Mouse (Mus musculus): ENCODE measurements around the gene Dusp10.

DNA sequence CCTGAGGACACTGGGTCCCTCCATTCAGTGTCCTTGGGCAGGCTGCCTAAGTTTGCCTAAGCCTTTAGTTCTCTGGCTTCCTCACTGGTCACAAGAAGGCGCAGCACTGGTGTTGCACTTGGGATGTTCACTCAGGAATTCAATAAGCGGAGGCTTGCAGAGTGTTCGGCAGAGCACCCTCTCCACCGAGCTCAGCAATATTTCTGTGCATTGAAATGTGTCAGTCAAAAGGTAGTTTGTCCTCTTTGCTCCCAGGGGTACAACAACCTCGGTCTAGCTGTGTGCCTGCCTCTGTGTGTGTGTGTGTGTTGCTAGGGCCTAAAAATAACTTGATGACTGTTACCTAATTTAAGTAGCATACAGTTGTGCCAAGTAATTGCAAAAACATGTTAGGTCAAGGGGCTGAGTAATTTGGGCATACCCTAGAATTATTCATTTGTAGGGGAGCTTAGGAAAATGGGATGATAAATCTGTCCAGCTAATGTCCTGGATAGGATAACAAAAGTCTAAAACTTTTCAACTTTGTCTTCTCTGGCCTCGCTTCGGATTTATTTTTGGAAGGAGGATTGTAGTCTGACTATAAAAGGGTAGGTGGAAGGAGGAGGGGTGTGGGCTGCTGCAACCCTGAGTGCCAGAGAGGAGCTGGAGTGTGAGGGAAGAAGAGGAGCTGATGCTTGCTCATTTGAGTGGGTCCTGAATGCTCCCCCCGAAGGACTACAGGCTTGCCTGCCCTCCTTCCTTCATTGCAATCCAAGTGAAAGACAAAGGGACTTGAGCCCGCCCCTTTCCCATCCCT lies 28.9 kb downstream of the Dusp10 start:
- no peak for TF ChIP-seq CTCF (IDR thresholded peaks at IDR 0.05; ENCODE audit: low read depth, low read length)
- TF ChIP-seq POLR2A (IDR thresholded peaks at IDR 0.05; ENCODE audit: extremely low read depth, insufficient read depth, low read length), result no peak
